15 mouse cellular contexts compared by ENCODE assay signal in the genomic region with DNA sequence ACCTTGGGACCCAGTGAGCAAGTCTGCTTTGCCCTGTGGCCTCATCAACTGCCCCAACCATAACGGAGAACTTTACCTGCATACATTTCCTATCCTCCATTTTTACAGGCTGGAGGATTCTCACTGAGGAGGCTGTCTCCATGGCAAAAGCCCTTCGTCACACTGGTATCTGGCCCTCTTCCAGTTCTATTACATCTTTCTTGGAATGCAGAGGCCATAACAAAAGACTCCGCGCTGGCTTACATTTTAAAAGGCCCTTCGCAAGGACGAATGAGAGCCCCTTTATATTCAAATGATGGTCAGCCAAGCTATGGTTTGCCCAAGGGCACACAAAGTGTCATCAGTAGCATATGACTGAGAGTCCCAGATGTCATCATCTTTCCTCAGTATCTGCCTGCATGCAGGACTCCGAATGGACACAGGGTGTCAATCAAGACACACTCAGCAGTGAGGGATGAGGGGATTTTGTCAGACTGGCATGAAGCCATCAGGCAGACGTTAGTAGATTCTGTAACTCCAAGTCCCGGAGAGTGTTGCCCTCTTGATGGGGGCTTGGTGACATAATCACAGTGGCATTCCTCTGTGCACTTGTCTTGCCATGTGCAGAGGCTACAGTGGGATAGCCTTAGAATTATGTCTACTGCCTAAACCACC. TPM values are rescaled to one million over a fixed set of nuclear protein-coding genes. Genes with fewer than 3 reads are reported as not detected.
DNase-seq lines count a peak whose midpoint lies in the region; ATAC-seq lines count a peak whose summit lies in the region.
"Had no signal": no experiment of that assay in that cellular context is flagged by ENCODE, and none has a peak within 500 bp of the region (broad histone marks: within the 10 kb centered on the region; RNA-seq: fewer than 3 reads in every experiment).

No protein-coding gene starts in this region.

- no peak for ATAC-seq in megakaryocyte-erythroid progenitor cell, adult 5-6 weeks (replicated peaks; ENCODE audit: low FRiP score, low TSS enrichment, poor library complexity, severe bottlenecking)

- peak; percentile 7 for DNase-seq in embryo, embryonic 9.5 days (ENCODE audit: extremely low spot score)
- no peak for DNase-seq in embryo, embryonic 10.5 days (ENCODE audit: low spot score)
- DNase-seq in left cerebral cortex, postnatal 4 days = peak; percentile 56
- DNase-seq in left cerebral cortex, postnatal 10 days (ENCODE audit: extremely low spot score in 1 of 2, low spot score in 2 of 2) = no peak
- peak; percentile 29 for DNase-seq in retina, postnatal 1 day
- no peak for DNase-seq in retina, embryonic 14.5 days (ENCODE audit: low spot score)
- no peak for DNase-seq in left cerebral cortex, adult 9 months (ENCODE audit: low spot score in 2 of 2)
- DNase-seq: adrenal gland, postnatal 10 days; cerebellum, adult 11 months; cerebellum, postnatal 25 days; heart, postnatal 10 days; kidney, adult 11 months; right cerebral cortex, postnatal 4 days; thymus, adult 2 months had no signal

- intact Hi-C loops in left cerebral cortex, postnatal 4 days (cut with DNase I) = no loop called here
- intact Hi-C loops in left cerebral cortex, postnatal 10 days (cut with DNase I) = no loop called here

RNA-seq across cellular contexts. Expression of a gene that starts 46.4 kb away (rescaled TPM):
- 10 to 100 TPM; 35.0 to 47.8 TPM for total RNA-seq in left cerebral cortex, postnatal 4 days (2021)
- 10 to 100 TPM; 26.6 to 27.9 TPM for total RNA-seq in left cerebral cortex, postnatal 10 days (2021)
- total RNA-seq in megakaryocyte-erythroid progenitor cell, adult 5-6 weeks (2014; fragmentation: Nextera tagmentation) = 47.1 and 59.6 TPM in 2 replicates
- 129 and 148 TPM in 2 replicates for total RNA-seq in megakaryocyte-erythroid progenitor cell, adult 5-6 weeks (2017)

Comparison
In these comparisons a context has a peak if more than half of its experiments do, and no peak if none do; other contexts are left out.
1. DNase-seq: peak in embryo, embryonic 9.5 days (single experiment), left cerebral cortex, postnatal 4 days (single experiment) and retina, postnatal 1 day (single experiment); none in embryo, embryonic 10.5 days (single experiment), left cerebral cortex, postnatal 10 days (0 of 2), retina, embryonic 14.5 days (single experiment) and left cerebral cortex, adult 9 months (0 of 2).